Mouse (Mus musculus) adrenal gland, postnatal 36 days (tissue): ENCODE data around the gene Tedc1. TPM values are rescaled to one million over a fixed set of nuclear protein-coding genes. Genes with fewer than 3 reads are reported as not detected.
A peak's percentile ranks its signal among the peaks of the same experiment; 100 is the strongest.

Experiments used
- DNase-seq, 2 experiments: peaks; one replicate each; pipeline ENCODE4 v3.0.0; 2021; ENCODE audit warnings: mixed read lengths in 1 of 2
- long read RNA-seq, 2 experiments: library from polyadenylated mRNA; stranded (forward); transcript quantifications; one replicate each; pipeline ENCODE4 v2.0.0; 2021; ENCODE audit warnings: borderline sequencing depth in 2 of 2
- total RNA-seq, 2 experiments: library from RNA; stranded (reverse); gene quantifications; 2 replicates each; pipeline ENCODE4 v1.2.3; 2021

Tedc1 gene
- total RNA-seq = 1 to 10 TPM; 1.7 TPM
- long read RNA-seq, experiment 1, transcript Tedc1-201 (8 exons, 2,441 nt) = major isoform, 6 of 7 reads
- long read RNA-seq, experiment 1, partial matches to known transcripts = 0 of 7 reads
- long read RNA-seq, experiment 1, other reads (novel, unspliced or antisense) = 1 of 7 reads
- long read RNA-seq, experiment 2 = 0 reads

DNA sequence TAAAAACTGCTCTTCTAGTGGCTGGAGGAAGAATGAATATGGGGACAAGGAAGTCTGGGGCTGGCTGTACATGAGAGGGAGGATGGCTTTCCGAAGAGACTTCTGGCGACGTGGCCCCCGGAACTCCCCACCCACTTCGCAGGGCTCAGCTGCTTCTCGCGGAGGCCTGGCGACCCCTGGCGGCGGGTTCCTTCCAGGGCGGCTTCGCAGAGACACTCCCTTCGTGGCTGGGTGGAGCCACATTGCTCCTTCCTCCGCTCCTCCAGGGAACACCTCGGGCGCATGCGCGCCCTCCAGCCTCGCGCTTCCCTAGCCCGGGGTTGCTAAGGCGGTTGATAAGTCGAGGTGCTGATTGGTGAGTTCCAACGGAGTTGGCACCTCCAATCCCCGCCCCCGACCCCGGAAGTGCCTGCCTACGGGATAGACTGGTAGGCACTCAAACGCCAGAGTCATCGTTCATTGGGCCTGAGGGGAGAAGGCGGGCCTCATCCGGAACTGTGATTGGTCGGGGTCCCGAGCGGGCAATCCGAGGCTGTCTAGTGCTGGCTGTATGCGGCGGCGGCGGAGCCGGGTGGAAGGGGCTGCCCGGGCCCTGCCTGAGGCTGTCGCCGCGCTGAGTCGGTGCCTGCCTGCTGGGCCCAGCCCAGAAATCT, at the start of gene Tedc1:
Gene Tedc1, plus strand, starts transcription at position 535 of the 653 bp plus-strand sequence.
- peak; percentile 100 for DNase-seq

DNA sequence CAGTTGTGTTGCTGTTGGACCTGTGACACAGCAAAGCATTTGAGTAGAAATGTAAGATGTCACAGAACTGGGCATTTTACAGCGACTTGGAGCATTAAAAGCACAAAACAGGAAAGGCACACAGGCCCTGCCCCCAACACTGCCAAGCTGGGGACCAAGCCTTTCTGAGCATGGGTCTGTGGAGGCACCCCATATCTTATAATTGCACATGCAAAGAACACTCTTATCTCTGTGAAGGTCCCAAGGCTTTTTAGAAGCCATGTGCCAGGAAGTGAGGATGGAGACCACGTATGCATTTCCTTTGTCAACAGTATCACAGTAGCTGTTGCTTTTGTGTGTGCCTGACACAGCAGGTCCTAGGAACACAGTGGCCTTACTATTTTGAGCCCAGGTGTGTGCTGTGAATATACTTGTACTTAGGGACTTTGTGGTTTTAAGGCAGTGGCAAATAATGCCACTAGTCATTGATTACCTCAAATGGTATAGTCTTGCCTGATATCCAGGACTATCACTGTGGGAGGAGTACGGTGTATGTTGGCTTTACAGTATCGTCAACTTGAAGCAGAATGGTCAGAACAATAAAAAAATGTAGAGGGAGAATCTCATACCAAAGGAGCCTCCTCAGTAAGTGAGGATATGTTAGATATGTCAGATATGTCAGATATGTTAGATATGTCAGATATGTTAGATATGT, 48.6 kb upstream of the Tedc1 start:
- no peak for DNase-seq

DNA sequence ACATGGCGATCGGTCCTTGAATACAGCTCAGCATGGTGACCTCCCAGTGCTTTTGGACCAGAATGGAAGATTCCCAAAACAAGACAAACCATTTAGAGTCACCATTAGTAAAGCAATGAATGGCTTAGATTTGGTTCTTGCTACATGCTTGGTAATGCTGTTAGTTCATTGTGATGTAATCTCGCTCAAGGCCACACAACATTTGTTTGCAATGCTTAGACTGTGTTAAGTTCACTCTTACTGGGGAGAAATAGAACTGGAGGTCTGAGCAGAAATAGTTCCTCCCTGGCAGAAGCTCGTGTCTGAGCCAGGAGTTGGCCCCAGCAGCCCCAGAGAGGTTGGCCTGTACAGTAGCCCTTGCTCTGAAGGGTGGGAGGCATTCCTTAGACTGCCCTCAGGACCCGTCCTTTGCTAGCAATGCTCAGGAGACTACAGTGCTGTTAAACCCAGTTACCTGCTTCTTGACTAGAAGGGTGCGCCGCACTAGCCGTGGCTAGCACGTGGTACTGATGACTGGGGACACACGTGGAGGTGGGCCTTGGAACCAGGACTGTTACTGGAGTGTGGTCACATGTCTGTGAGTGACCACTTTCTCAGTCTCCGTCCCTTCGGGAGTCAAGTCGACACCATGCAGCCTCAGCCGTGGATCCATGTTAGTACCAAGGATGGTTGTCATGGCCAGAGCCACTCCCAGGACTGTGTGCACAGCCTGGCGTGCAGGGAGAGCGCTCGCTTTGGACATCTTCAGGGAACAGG, 47.5 kb upstream of the Tedc1 start:
- DNase-seq = no peak

DNA sequence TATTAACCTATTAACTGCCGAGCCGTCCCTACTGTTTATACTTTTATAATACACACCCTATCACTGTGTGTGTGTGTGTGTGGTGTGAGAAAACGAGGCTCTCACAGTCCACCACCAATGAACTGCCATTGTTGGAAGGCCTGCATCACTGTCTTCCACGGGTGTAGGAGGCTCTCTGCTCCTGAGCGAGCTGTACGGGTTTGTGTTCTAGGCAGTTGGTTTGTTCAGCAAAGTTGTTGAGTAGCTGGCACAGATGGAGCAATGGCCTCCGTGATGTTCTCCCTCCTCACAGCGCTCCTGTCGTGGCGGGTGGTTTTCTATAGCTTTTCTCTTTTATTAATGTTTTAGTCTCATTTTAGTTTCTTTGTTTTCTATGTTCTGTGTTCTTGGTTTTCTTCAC, 46.4 kb upstream of the Tedc1 start:
- no peak for DNase-seq

DNA sequence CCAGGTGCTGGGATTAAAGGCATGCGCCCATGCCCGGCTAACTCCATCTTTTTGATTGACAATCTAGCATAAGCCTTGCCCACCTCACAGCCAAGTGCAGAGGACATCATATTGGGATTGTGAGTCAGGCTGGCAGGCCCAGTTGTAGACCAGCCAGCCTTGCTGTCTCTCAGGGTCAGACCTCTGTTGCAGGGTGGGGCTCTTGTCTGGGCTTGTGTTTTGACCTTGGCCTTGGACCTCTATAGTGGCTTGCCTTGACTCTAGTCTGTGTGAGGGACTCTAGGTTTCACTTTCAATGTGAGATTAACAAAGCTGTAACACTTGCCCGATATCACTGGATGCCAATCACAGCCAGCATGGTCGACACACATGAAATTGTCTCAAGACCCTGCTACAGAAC, 42.1 kb upstream of the Tedc1 start:
- DNase-seq = peak; percentile 47 to 70

DNA sequence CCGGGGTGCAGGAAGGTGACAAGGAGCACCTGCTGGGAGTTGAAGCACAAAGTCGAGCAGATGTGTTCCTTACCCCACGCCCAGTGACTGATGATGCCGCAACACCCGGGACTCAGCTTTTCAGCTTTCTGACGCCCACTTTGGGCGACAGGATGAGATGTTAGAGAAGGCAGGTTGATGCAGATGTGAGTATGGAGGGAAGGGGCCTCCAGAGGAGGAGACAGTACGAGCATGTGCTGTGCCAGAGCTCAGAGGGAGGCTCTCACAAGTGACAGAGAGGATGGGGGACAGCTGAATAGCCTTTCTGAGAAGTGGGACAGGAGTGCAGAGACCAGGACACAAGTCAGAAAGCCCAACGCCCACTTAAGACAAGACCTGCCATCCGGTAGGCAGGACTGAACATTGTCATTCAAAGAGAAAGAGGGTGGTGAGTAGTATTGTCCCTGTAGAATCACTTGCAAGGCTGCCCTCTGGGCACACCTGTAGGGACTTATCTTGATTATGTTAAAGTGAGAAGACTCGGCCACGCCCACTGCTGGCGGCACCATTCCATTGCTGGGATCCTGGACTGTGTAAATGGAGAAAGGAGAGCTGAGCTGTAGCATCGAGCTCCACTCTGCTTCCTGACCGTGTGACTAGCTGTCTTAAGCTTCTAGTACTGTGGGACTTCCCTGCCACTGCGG, 41.2 kb upstream of the Tedc1 start:
- DNase-seq = no peak

DNA sequence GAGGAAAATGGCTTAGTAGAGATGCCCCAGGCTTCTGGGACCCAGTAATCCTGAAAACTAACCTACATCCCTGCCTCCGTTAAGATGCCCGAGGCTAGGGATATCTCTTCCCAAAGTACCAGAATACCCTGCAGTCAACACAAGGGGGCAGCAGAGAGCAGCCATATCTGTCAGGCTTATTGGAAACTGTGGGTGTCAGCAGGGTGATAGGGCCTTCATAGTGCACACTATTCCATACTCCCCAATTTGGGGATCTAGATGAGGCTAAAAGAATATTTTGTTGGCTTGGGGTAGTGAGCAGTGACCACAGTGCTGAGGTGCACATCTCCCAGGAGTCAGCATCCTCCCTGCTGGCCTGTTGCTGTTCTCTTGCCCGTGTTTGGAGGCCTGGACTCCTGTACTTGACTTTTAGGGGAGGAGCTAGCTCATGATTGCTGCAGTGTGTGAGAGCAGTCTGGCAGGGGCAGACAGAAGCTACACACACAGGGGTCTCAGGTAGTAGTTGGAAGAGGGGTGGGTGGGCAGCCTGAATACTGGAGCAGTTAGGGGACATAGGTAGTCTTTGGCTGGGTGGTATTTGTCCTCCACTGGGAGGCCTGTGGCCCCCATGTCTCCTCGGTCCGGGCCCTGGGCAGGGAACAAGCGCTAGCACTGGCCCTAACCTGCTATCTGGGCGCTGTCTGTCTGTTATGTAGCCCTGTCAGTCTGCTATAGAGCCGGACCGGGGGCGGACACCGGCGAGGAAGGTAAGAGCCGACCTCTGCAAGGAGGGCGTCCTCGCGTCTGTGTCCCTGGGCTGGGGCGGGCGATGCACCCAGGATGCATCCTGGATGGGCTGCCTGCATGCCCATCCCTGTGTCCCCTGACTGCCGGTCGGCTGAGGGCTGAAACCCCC, 36.5 kb upstream of the Tedc1 start:
- DNase-seq = peak; percentile 85 to 89

DNA sequence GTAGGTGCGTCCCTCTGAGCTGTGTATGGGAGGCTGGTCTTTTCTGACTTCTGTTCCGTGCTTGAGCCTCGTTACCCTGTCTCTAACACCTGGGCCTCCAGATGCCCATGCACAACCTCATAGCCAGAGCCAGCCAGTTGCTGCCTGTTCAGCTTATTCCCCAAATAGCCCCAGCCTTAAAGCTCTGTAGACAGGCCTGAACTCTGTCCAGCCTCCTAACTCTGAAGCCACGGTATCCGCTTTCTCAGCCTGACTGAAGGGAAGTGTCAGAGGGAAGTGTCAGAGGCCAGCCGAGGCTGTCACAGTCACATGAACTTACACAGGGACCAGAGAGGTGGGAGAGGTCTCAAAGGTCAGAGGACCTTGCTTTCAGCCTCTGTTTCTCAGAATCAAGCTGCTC, 31.5 kb upstream of the Tedc1 start:
- no peak for DNase-seq

DNA sequence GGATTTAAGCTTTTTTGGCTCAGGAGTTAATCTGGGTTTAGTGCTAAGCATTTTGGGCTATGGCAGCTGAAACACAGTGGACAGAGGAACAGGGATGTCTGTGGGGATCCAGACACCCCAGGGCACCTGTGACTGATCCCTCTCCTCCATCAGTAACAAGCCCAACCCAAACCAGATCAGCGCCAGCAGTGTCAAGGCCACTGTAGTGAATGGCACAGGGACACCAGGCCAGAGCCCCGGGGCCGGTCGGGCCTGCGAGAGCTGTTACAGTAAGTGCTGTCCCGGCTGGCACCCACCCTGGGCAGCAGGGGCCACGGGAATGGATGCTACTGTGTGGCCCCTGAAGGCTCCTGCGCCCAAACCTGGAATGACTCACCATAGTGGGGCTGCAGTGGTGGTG, 25.5 kb upstream of the Tedc1 start:
- DNase-seq = peak in 1 of 2 experiments; percentile 40

DNA sequence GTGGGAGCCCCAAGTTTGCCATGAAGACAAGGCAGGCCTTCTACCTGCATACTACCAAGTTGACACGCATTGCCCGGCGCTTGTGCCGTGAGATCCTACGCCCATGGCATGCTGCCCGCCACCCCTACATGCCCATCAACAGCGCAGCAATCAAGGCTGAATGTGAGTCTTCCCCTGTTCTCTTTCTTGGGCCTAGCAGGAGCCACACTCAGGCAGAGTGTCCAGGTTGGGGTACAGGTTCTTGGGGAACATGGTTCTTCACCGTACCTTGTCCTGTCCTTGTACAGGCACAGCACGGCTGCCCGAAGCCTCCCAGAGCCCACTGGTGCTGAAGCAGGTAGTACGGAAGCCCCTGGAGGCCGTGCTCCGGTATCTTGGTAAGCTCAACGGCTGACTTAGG, 24.6 kb upstream of the Tedc1 start:
- DNase-seq = no peak

DNA sequence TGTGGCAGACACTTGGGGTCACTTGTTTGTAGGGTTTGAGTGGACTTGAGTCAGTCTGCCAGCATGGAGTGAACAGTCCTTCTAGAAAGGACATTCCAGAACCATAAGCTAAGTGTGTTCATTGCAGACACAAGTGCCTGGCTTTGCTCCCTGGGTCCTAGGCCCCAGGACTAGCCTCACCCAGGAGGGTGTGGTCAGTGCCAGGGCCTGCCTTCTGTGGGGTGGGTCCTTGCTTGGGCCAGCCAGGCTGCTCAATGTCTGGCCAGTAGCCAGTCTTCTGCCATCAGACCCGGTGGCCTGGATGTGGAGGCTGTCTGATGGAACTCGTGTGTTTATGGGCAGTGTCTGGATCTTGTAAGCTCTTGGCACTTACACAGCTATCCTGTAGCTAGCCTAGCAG, 23.7 kb upstream of the Tedc1 start:
- peak in 1 of 2 experiments; percentile 57 for DNase-seq

DNA sequence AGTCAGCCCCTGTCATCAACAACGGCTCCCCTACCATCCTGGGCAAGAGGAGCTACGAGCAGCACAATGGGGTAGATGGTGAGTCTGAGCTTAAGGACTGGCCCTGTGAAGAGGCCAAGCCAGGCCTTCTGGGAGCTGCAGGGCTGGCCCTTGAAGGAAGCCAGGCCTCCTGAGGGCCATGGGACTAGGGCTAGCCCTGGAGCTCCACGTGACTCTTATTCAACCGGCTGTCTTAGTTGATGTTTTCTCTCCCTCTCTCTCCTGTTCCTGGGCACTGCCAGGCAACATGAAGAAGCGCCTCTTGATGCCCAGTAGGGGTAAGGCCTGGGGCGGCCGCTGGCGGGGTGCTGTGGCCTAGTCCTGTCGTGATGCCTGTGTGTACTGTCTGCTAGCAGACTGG, 23.0 kb upstream of the Tedc1 start:
- no peak for DNase-seq

DNA sequence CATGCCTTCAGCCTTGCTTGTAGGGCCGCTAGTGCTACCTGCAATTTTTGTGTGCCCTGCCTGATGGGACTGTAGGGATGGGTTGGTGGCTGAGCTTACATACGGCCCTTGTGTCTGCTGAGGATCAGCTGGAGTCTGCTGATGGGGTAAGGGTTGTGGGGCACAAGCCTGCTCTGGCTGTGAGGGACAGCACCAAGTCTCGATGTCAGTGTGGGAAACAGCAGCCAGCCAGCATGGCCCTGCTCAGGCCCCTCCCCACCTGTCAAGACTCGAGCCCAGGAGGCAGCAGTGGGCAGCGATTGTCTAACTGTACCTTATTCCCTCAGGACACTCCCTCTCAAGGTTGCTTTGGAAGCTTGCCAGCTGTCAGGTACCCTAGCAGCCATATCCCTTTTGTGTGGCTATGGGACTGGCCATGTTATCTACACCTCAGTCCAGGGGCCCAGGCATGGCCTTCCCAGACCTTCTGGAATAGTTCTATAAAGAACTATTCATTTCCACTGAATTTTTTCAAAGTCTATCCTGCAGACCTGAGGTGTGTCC, 22.3 kb upstream of the Tedc1 start:
- DNase-seq = no peak

DNA sequence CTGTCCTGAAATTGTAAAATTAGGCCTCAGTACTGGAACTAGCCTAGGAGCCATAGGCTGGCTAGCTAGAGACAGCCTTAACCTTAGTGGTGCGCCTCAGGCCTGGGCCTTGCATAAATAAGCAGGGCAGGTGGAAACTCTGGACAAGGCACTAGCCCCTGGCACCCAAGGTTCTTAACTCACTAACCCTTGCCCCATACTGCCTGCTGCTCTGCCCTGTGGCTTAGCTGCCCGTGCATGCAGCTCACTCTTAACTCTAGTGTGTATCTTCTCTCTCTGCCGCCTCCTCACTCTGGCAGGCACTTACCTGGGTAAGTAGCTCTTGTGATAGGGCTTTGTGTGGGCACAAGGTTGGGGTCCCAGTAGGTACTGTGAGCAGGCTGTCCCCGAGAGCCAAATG, 21.7 kb upstream of the Tedc1 start:
- DNase-seq = no peak

DNA sequence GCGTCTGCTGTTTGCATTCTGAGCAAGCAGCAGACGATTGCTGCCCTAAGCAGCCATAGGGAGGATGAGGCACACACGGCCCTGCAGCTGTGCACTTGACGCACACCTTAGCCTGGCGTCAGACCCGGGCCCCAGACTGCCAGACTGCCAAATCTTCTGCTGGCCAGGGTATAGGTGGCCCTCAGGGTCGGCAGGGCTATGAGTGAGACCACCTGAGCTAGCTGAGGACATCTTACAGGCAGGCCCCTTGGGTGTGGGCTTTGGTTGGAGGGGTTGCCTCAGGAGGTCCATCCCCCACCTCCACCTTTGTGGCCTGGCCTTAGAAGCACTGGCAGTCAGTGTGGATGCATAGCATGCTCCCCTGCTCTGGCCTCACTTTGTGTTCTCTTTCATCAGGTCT, 20.8 kb upstream of the Tedc1 start:
- DNase-seq = no peak

DNA sequence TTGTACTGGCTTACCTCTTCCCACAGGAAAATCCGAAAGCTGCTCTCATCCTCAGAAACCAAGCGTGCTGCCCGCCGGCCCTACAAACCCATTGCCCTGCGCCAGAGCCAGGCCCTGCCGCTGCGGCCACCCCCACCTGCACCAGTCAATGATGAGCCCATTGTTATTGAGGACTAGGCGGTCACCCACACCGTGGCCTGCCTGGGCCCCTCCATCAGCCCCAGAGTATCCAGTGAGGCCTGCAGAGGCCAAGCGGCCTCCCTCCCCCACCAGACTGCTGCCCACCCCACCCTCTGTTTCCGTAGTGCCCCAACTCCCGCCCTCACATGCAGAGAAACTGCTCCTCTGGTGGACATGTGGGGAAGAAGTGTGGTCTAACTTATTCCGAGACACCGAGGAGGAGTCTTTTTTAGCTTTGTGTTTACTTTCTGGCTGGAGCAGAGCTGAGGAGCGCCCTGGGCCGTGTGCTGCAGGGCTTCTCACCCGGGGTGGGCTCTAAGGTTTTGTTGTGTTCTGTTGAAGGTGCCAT, 19.7 kb upstream of the Tedc1 start:
- no peak for DNase-seq

DNA sequence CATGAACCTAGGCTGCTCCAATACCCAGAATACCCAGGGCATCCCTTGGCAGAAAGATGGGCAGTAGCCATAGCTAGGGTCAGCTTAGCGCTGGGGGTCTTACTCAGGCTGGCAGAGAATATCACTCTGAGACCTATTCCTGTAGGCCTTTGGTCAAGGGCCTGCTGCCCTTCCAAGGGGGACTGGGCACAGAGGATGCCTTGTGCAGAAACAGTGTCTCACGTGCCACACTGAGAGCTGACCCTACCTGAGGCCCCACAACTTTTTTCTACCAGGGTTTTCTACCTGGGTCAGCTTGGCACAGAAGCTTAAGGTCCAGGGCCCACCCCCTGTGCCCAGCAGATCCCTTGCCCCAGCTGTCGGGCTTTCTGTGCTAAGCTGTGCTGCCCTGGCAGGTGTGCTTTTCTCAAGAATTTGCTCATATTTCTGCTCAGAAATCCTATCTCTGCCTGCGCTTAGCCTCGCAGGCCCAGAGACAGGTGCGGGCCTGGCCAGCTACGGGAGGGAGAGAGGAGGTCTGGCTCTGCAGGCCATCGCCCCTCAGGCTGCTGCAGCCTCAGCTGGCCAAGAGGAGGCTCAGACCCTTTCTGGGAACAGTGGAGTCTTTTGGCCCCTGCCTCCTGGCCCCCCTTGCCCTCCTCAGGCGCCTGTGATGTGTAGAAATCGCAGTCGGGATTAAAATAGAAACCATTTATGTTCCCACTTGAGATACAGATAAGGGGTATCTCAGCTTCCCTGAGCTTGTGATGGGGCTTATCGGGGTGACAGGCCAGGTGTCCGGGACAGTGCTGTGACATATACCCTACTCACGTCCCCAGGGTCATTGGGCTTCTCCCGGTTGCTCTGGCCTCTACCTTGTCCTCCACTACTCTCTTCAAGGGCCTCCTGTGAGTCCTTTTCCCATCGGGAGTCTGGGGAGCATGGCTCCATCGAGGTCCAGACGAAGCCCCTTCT, 18.7 kb upstream of the Tedc1 start:
- DNase-seq = no peak

DNA sequence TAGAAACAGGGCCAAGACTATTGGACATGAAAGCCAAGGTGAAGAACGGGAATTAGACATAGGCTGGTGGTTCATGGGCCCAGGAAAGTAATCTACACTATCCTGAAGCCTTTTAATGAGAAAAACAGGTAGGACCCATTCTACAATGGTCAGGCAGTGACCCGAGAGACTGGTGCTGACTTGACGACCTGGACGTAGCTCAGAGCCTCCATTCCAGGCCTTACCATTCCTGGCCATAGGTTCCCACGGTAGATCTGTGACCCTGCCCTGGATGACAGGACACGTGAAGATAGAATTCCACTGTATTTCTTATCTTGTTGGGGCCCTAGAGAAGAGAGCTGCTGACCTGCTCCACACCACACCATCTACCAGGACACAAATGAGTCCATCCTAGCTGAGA, 17.9 kb upstream of the Tedc1 start:
- no peak for DNase-seq
